Mouse (Mus musculus) adrenal gland, adult 8-10 months (tissue): Measurements from ENCODE around the gene Klf3. TPM values are rescaled to one million over a fixed set of nuclear protein-coding genes. Genes with fewer than 3 reads are reported as not detected.
"Not testable (repeated sequence)": the region's sequence is repeated elsewhere in the genome, so short reads cannot be mapped to it uniquely, and the experiment has no call there.

Source experiments
- DNase-seq: peaks from one replicate; pipeline ENCODE4 v3.0.0; 2022
- total RNA-seq, 4 experiments: library from RNA; stranded (reverse); gene quantifications; 2 replicates each; pipeline ENCODE4 v1.2.4; 2022

The Klf3 gene
- total RNA-seq, 4 experiments from 2014 or later: 48.3 to 64.6 (median 53.4) TPM

DNA sequence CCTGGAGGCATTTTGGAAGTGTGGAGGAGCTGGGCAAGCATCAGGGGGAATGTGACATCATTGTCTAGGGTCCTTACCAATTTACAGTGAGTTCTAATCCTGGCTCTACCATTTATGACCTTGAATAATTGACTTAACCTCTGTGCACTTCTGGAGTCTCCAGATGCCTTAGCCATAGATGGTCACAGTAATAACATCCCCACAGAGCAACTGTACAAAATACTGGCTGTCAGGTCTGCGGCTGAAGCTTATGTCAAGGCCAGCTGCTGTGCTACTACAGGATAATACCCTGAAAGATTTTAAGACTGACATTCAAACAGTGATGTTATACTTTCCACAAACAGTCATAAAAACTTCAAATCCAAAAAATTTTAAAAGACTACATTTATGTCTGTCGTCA lies 75.3 kb downstream of the Klf3 start:
- no peak for DNase-seq

DNA sequence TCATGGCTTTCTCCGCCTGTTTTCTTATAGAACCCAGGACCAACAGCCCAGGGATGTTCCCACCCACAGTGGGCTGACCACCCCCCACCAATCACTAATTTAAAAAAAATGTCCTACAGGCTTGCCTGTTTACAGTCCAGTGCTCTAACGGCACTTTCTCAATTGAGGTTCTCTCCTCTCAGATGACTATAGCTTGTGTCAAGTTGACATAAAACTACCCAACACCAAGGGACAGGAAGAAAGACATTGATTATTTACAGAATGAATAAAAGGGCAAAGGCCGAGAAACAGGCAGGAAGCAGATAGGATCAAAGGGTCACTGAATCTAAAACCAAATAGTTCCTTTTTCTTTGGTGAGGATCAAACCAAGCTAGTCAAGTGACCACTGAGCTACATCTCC lies 76.1 kb downstream of the Klf3 start:
- no peak for DNase-seq

DNA sequence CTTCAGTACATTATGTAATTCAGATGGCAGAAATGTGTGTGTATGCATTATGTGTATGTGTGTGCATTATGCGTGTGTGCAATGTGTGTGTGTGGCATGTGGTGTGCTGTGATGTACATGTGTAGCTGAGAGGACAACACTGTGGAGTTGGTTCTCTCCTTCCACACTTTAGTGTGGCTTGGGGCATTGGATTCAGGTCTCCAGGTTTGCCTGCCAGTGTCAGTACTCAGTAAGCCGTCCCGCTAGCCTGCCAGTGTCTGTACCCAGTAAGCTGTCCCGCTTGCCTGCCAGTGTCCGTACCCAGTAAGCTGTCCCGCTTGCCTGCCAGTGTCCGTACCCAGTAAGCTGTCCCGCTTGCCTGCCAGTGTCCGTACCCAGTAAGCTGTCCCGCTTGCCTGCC lies 78.4 kb downstream of the Klf3 start:
- not testable (repeated sequence) for DNase-seq

- not testable (repeated sequence) for DNase-seq
Observed at GRCm38 (mm10) chr5:64881976-64882375, 78.8 kb downstream of the Klf3 start.

Other genes starting within 250 kb of the Klf3 start
- gene Tlr1, start 130.2 kb downstream of the Klf3 start, total RNA-seq: 1 to 10 TPM in 3 of 4 experiments, under 1 TPM in 1; 0.90 to 4.5 (median 2.7) TPM
- gene Tlr6, start 156.7 kb downstream of the Klf3 start, total RNA-seq: 1 to 10 TPM; 1.6 to 2.7 (median 2.3) TPM
- gene Fam114a1, start 166.7 kb downstream of the Klf3 start, total RNA-seq: 10 to 100 TPM; 28.0 to 39.6 (median 29.0) TPM